Mouse (Mus musculus): ENCODE data around the gene Deup1.

- TF ChIP-seq CTCF (IDR thresholded peaks at IDR 0.05; ENCODE audit: low read depth) (no peak), EP300 (IDR thresholded peaks at IDR 0.05; ENCODE audit: low read depth) (no peak)
These were observed 96.5 kb downstream of the Deup1 start for GRCm38 (mm10) chr9:15531204-15531603.

Measured in liver, postnatal 0 days (tissue).